10 mouse cellular contexts compared by ENCODE assay signal in genomic region chr15:77761561-77762380, GRCm38 (mm10). TPM values are rescaled to one million over a fixed set of nuclear protein-coding genes. Genes with fewer than 3 reads are reported as not detected.
DNase-seq lines count a peak whose midpoint lies in the region; ATAC-seq lines count a peak whose summit lies in the region.
"Had no signal": no experiment of that assay in that cellular context is flagged by ENCODE, and none has a peak within 500 bp of the region (broad histone marks: within the 10 kb centered on the region; RNA-seq: fewer than 3 reads in every experiment).

No protein-coding gene starts in this region.

- H3K27ac ChIP-seq in heart, embryonic 15.5 days: no peak overlapping the region
- H3K27ac ChIP-seq in heart, embryonic 11.5 days (ENCODE audit: low read depth, low read length): no peak overlapping the region
- no peak overlapping the region for H3K27ac ChIP-seq in embryonic facial prominence, embryonic 14.5 days (replicated peaks; ENCODE audit: low read depth, low read length)
- H3K27ac ChIP-seq in liver, embryonic 13.5 days: no peak overlapping the region; the same call in 1 of the 2 replicates
- H3K27ac ChIP-seq: limb, embryonic 12.5 days had no signal

- H3K4me3 ChIP-seq in heart, embryonic 15.5 days: no peak overlapping the region
- no peak overlapping the region for H3K4me3 ChIP-seq in heart, embryonic 11.5 days (ENCODE audit: low read depth, low read length)
- H3K4me3 ChIP-seq in embryonic facial prominence, embryonic 14.5 days (ENCODE audit: low read depth, low read length): no peak overlapping the region
- H3K4me3 ChIP-seq in liver, embryonic 13.5 days (replicated peaks): no peak overlapping the region
- H3K4me3 ChIP-seq: limb, embryonic 12.5 days had no signal

- 72% methylated on average over 22 of the region's 22 CpGs for WGBS in heart, embryonic 15.5 days
- WGBS in heart, embryonic 11.5 days (ENCODE audit: insufficient replicate concordance): 83% methylated on average over 22 of the region's 22 CpGs
- WGBS in embryonic facial prominence, embryonic 14.5 days: 74% methylated on average over 21 of the region's 22 CpGs
- 80% methylated on average over 22 of the region's 22 CpGs for WGBS in liver, embryonic 13.5 days (ENCODE audit: insufficient replicate concordance)

- H3K9ac ChIP-seq in heart, embryonic 15.5 days: no peak overlapping the region
- H3K9ac ChIP-seq in heart, embryonic 11.5 days (ENCODE audit: low read depth, low read length): no peak overlapping the region
- no peak overlapping the region for H3K9ac ChIP-seq in embryonic facial prominence, embryonic 14.5 days (ENCODE audit: low read depth, low read length)
- H3K9ac ChIP-seq in liver, embryonic 13.5 days: no peak overlapping the region
- H3K9ac ChIP-seq: limb, embryonic 12.5 days had no signal

- H3K4me2 ChIP-seq in heart, embryonic 15.5 days: no peak overlapping the region
- H3K4me2 ChIP-seq in heart, embryonic 11.5 days: no peak overlapping the region
- no peak overlapping the region for H3K4me2 ChIP-seq in embryonic facial prominence, embryonic 14.5 days (ENCODE audit: low read depth, low read length)
- no peak overlapping the region for H3K4me2 ChIP-seq in liver, embryonic 13.5 days
- H3K4me2 ChIP-seq: limb, embryonic 12.5 days had no signal

- H3K36me3 ChIP-seq in heart, embryonic 15.5 days: peaks cover 76% of the 10 kb centered on the region
- peaks cover 52% of the 10 kb centered on the region for H3K36me3 ChIP-seq in heart, embryonic 11.5 days (ENCODE audit: control insufficient read depth, insufficient read depth, low read length)
- peaks cover 69% of the 10 kb centered on the region for H3K36me3 ChIP-seq in embryonic facial prominence, embryonic 14.5 days (ENCODE audit: control insufficient read depth, insufficient read depth, low read length)
- peaks cover 76% of the 10 kb centered on the region for H3K36me3 ChIP-seq in liver, embryonic 13.5 days

- no peaks in the 10 kb centered on the region for H3K27me3 ChIP-seq in heart, embryonic 15.5 days
- H3K27me3 ChIP-seq in heart, embryonic 11.5 days (ENCODE audit: control insufficient read depth, insufficient read depth, low read length): no peaks in the 10 kb centered on the region
- H3K27me3 ChIP-seq in embryonic facial prominence, embryonic 14.5 days (replicated peaks; ENCODE audit: control insufficient read depth, insufficient read depth, low read length): no peaks in the 10 kb centered on the region
- no peaks in the 10 kb centered on the region for H3K27me3 ChIP-seq in liver, embryonic 13.5 days
- H3K27me3 ChIP-seq: limb, embryonic 12.5 days had no signal

- H3K9me3 ChIP-seq in heart, embryonic 15.5 days (replicated peaks): no peaks in the 10 kb centered on the region
- no peaks in the 10 kb centered on the region for H3K9me3 ChIP-seq in heart, embryonic 11.5 days (replicated peaks; ENCODE audit: control insufficient read depth, low read length)
- no peaks in the 10 kb centered on the region for H3K9me3 ChIP-seq in embryonic facial prominence, embryonic 14.5 days (ENCODE audit: control insufficient read depth, low read length)
- H3K9me3 ChIP-seq in liver, embryonic 13.5 days (replicated peaks): no peaks in the 10 kb centered on the region
- H3K9me3 ChIP-seq: limb, embryonic 12.5 days had no signal

- ATAC-seq in heart, embryonic 15.5 days (replicated peaks; ENCODE audit: insufficient number of reproducible peaks, insufficient read depth, low FRiP score, low read depth): 0 out of 2 replicates have a peak, but pooled peaks have one; percentile 20
- no peak for ATAC-seq in heart, embryonic 11.5 days (replicated peaks; ENCODE audit: insufficient number of reproducible peaks, low FRiP score, low TSS enrichment)
- ATAC-seq in embryonic facial prominence, embryonic 14.5 days (ENCODE audit: low read depth): no peak
- peak; percentile 40; the same call in 1 of the 2 replicates for ATAC-seq in liver, embryonic 13.5 days (ENCODE audit: low read depth)

- peak; percentile 66 to 67 for DNase-seq in B cell, adult 2 months
- peak; percentile 72 for DNase-seq in NIH3T3 (ENCODE audit: low read depth)
- peak; percentile 62 for DNase-seq in embryonic facial prominence, embryonic 14.5 days (ENCODE audit: low spot score)
- DNase-seq in liver, embryonic 13.5 days: peak; percentile 30
- peak; percentile 74 for DNase-seq in testis, postnatal 10 days (ENCODE audit: low spot score)
- DNase-seq in frontal cortex, postnatal 25 days (ENCODE audit: low spot score in 2 of 2): no peak

- H3K4me1 ChIP-seq in heart, embryonic 15.5 days (replicated peaks): 0 out of 2 replicates have a peak, but pooled peaks cover 6% of the 10 kb centered on the region
- no peaks in the 10 kb centered on the region for H3K4me1 ChIP-seq in heart, embryonic 11.5 days (ENCODE audit: control insufficient read depth, insufficient read depth, low read length)
- H3K4me1 ChIP-seq in embryonic facial prominence, embryonic 14.5 days (ENCODE audit: control insufficient read depth, insufficient read depth, low read length): no peaks in the 10 kb centered on the region
- H3K4me1 ChIP-seq in liver, embryonic 13.5 days (replicated peaks): peaks cover 12% of the 10 kb centered on the region

RNA-seq across cellular contexts. Expression of gene Apol8, which starts 5.0 kb away (rescaled TPM):
- 0.24 TPM in 1 of 2 replicates, not detected in the other for polyA plus RNA-seq in heart, embryonic 15.5 days (2015; fragmentation: Nextera tagmentation; extraction: Ambion mirVana)
- 0.67 and 0.89 TPM in 2 replicates for polyA plus RNA-seq in heart, embryonic 11.5 days (2014; fragmentation: Nextera tagmentation; extraction: Ambion mirVana)
- polyA plus RNA-seq in embryonic facial prominence, embryonic 14.5 days (2014; fragmentation: Nextera tagmentation; extraction: Ambion mirVana): not detected in 2 replicates
- 29.8 and 34.9 TPM in 2 replicates for polyA plus RNA-seq in liver, embryonic 13.5 days (2015; fragmentation: Nextera tagmentation; extraction: Ambion mirVana)

RNA-seq across cellular contexts. Expression of gene Apol9b, which starts 32.9 kb away (rescaled TPM):
- polyA plus RNA-seq in heart, embryonic 15.5 days (2015; fragmentation: Nextera tagmentation; extraction: Ambion mirVana): 0.13 and 0.26 TPM in 2 replicates
- polyA plus RNA-seq in heart, embryonic 11.5 days (2014; fragmentation: Nextera tagmentation; extraction: Ambion mirVana): 0.11 and 0.52 TPM in 2 replicates
- polyA plus RNA-seq in embryonic facial prominence, embryonic 14.5 days (2014; fragmentation: Nextera tagmentation; extraction: Ambion mirVana): 0.39 TPM in 1 of 2 replicates, not detected in the other
- polyA plus RNA-seq in liver, embryonic 13.5 days (2015; fragmentation: Nextera tagmentation; extraction: Ambion mirVana): not detected in 2 replicates
- polyA plus RNA-seq: limb, embryonic 12.5 days; stomach, embryonic 14.5 days had no signal

Comparison
In these comparisons a context has a peak if more than half of its experiments do, and no peak if none do; other contexts are left out.
1. ATAC-seq: peak in heart, embryonic 15.5 days (single experiment) and liver, embryonic 13.5 days (single experiment); none in heart, embryonic 11.5 days (single experiment) and embryonic facial prominence, embryonic 14.5 days (single experiment).
2. DNase-seq: peak in B cell, adult 2 months (2 of 2), NIH3T3 (single experiment), embryonic facial prominence, embryonic 14.5 days (single experiment), liver, embryonic 13.5 days (single experiment) and testis, postnatal 10 days (single experiment); none in frontal cortex, postnatal 25 days (0 of 2).
3. RNA of gene Apol8, which starts 5.0 kb away (polyA plus RNA-seq): 29.8 to 34.9 TPM in liver, embryonic 13.5 days; 0.67 to 0.89 TPM in heart, embryonic 11.5 days, 0.24 TPM in heart, embryonic 15.5 days and not detected in embryonic facial prominence, embryonic 14.5 days; every median in the first group is over 10 times any median in the second.